Mouse (Mus musculus): ENCODE data around the gene Hoxc11. TPM values are rescaled to one million over a fixed set of nuclear protein-coding genes. Genes with fewer than 3 reads are reported as not detected.

Gene Hoxc11
- polyA plus RNA-seq, 1 experiment from 2014 or later: not detected

DNA sequence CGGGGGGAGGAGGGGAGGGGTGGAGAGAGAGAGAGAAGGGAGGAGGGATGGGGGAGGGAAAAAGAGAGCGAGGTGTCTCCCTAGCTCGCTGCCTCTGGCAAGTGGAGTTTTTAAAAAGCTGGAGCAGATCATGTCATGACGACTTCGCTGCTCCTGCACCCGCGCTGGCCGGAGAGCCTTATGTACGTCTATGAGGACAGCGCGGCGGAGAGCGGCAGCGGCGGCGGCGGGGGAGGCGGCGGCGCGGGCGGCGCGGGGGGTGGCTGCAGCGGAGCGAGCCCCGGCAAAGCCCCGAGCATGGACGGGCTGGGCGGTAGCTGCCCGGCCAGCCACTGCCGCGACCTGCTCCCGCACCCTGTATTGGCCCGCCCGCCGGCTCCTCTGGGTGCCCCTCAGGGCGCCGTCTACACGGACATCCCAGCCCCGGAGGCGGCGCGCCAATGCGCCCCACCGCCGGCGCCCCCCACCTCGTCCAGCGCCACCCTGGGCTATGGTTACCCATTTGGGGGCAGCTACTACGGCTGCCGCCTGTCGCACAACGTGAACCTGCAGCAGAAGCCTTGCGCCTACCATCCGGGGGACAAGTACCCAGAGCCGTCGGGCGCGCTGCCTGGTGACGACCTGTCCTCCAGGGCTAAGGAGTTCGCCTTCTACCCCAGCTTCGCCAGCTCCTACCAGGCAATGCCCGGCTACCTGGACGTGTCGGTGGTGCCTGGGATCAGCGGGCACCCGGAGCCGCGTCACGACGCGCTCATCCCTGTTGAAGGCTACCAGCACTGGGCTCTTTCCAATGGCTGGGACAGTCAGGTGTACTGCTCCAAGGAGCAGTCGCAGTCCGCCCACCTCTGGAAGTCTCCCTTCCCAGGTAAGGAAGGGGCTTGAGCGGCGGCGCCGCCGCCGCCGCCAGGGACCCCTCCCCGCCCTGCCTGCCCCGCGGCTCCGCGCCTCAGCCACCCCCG lies 32.9 kb upstream of the Hoxc11 start, which contains the start of gene Hoxc13:
Gene Hoxc13, plus strand, starts transcription at position 51 of the 959 bp plus-strand sequence.
- no peaks in the 10 kb centered on the region for H3K9me3 ChIP-seq
- H3K36me3 ChIP-seq: no peaks in the 10 kb centered on the region
- peak; percentile 63 for ATAC-seq (ENCODE audit: low FRiP score, low read depth)
- peak within 1 kb of the TSS; percentile 32 for H3K4me3 ChIP-seq
- H3K27ac ChIP-seq (replicated peaks): no peak within 1 kb of the TSS
- peaks cover 99% of the 10 kb centered on the region for H3K27me3 ChIP-seq
- H3K9ac ChIP-seq (replicated peaks): no peak within 1 kb of the TSS
- WGBS: under 1% methylated on average over 73 of the region's 88 CpGs
- H3K4me1 ChIP-seq: peaks cover 13% of the 10 kb centered on the region
- peak within 1 kb of the TSS; percentile 45 for H3K4me2 ChIP-seq (replicated peaks)

DNA sequence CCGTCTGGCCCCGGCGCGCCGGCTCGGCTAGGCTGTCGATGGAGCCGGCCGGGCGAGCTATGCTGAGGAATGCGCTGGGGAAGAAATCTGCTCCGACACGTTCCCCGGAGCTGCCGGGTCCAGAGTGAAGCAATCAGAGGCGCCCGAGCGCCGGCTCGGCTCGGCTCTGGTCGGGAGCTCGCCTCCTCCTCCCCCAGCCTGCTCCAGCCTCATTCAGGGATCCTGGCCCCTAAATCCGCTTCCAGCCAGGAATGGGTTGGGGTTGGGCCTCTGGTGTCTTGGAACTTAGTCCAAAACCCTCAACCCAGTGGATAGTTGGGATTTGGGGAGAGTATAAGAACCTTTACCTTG lies 32.2 kb upstream of the Hoxc11 start:
- Histone ChIP-seq H3K36me3 (no peaks in the 10 kb centered on the region), H3K4me1 (peaks cover 13% of the 10 kb centered on the region), H3K9me3 (no peaks in the 10 kb centered on the region), H3K27me3 (peaks cover 99% of the 10 kb centered on the region), H3K4me2 (replicated peaks) (no peak overlapping the region), H3K9ac (replicated peaks) (no peak overlapping the region), H3K4me3 (peak overlapping the region; percentile 32; the same call in 1 of the 2 replicates), H3K27ac (replicated peaks) (no peak overlapping the region)
- no peak for ATAC-seq (ENCODE audit: low FRiP score, low read depth)
- 0% methylated on average over 17 of the region's 24 CpGs for WGBS

DNA sequence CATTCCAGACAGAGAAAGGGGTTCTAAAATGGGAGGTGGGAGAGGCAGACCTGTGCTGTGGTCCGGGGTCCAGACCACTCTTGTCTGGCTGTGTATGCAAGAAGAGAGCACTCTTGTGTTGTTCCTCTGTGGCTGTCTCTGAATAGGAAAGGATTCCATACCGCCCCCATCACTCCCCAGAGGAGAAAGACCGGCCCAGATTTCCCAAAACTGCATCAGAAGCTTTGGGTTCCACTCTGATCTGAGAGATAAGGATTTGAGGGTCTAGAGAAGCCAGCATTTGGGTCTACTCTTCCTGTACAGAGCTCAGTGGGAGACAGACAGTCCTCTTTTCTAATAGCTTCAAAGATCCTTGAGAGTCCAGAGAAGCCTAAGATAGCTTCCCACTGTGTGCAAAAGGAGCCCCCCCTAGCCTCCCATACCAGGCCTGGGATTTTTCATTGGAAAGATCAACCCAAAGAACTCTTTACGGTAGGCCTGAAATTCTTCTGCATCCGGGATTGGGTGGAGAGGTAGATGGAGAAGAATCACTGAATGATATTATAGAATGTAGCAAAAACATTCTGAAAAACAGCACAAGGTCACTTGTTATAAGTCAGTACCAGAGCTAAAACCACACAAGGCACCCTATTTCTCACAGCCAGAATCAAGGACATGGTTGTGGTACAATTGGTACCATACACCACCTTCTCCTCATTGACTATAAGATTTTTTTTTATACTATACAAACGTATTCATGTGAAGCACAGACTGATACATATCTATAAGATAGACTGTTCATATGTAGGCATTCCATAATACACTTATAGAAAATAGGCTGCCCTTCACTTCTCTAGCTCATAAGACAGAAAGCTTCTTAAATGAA lies 31.4 kb upstream of the Hoxc11 start:
- Histone ChIP-seq H3K4me3 (no peak overlapping the region), H3K27ac (replicated peaks) (no peak overlapping the region), H3K9ac (replicated peaks) (no peak overlapping the region), H3K9me3 (no peaks in the 10 kb centered on the region), H3K27me3 (peaks cover 99% of the 10 kb centered on the region), H3K4me1 (peaks cover 13% of the 10 kb centered on the region), H3K4me2 (replicated peaks) (no peak overlapping the region), H3K36me3 (no peaks in the 10 kb centered on the region)
- 13% methylated on average over 6 of the region's 6 CpGs for WGBS
- ATAC-seq (ENCODE audit: low FRiP score, low read depth): no peak

DNA sequence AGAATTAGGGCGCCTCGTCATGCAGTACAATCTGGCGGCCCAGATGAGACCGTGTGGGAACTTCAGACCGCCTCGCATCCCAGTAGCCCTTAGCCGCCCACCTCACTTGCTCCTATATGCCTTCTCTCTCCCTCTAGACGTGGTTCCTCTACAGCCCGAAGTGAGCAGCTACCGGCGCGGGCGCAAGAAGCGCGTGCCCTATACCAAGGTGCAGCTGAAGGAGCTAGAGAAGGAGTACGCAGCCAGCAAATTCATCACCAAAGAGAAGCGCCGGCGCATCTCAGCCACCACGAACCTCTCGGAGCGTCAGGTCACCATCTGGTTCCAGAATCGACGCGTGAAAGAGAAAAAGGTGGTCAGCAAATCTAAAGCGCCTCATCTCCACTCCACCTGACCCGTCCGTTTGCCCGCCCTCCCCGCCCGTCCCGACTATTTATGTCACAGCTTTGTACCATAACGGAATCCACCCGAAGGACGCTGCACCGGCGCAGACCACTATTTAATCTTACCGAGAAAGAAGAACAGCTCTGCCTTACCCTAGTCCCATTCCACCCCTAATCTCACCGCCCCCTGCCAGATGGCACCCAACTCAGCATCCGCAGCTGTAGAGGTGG lies 27.1 kb upstream of the Hoxc11 start:
- H3K4me3 ChIP-seq: no peak overlapping the region
- peaks cover 99% of the 10 kb centered on the region for H3K27me3 ChIP-seq
- no peak overlapping the region for H3K9ac ChIP-seq (replicated peaks)
- H3K4me2 ChIP-seq (replicated peaks): no peak overlapping the region
- under 1% methylated on average over 40 of the region's 40 CpGs for WGBS
- no peaks in the 10 kb centered on the region for H3K9me3 ChIP-seq
- no peaks in the 10 kb centered on the region for H3K4me1 ChIP-seq
- no peaks in the 10 kb centered on the region for H3K36me3 ChIP-seq
- no peak for ATAC-seq (ENCODE audit: low FRiP score, low read depth)
- no peak overlapping the region for H3K27ac ChIP-seq (replicated peaks)

DNA sequence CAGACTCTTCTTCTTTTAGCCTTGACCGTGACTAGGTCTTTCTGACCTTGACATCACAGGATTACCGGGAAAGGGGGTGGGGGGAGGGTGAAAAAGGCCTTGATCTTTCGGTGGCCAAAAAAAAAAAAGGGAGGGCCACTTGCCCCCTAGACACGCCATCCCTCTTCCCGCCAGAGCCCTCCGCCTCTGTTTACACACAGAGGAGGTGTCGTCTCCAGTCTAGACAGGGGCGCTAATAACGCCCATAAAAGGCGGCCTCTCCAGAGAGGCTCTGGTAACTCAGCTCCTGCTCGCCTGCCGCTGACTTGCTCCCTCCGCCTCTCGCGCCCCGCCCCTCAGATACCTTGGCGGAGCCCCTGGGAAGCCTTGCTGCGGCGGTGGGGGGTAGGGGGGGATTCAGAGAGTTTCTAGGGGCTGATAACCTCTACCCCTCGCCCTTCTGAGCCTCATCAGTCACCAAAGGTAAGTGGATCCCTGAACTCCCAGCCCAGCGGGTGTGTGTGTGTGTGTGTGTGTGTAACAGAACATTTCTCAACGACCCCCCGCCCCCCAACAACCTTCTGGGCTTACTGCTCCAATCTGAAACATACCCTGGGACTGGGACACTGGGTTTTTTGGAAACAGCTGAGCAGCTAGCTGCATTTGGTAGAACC lies 22.4 kb upstream of the Hoxc11 start:
- Histone ChIP-seq H3K4me3 (no peak overlapping the region), H3K4me1 (no peaks in the 10 kb centered on the region), H3K27ac (replicated peaks) (no peak overlapping the region), H3K9ac (replicated peaks) (no peak overlapping the region), H3K9me3 (no peaks in the 10 kb centered on the region), H3K4me2 (replicated peaks) (no peak overlapping the region), H3K36me3 (no peaks in the 10 kb centered on the region), H3K27me3 (peaks cover 100% of the 10 kb centered on the region)
- 2% methylated on average over 23 of the region's 23 CpGs for WGBS
- ATAC-seq (ENCODE audit: low FRiP score, low read depth): no peak

DNA sequence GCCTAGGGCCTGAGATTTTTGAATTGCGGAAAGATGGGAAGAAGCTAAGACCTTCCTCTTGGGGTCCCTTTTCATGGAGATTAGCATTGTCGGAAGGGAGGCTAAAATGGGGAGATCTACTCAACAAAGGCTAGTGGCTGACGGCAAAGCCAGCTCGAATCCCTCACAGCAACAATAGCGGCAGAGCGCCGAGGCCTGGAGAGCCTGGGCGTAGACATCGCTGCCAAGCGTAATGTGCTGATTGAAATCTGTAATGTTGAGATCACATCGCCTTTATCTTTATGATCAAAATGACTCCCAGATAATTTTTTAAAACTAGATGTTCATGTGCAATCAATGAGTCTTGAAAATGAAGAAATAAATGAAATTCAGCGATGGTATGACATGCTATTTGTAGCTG lies 19.8 kb upstream of the Hoxc11 start:
- no peak overlapping the region for H3K9ac ChIP-seq (replicated peaks)
- H3K36me3 ChIP-seq: no peaks in the 10 kb centered on the region
- no peak overlapping the region for H3K4me2 ChIP-seq (replicated peaks)
- no peak for ATAC-seq (ENCODE audit: low FRiP score, low read depth)
- peaks cover 100% of the 10 kb centered on the region for H3K27me3 ChIP-seq
- no peak overlapping the region for H3K4me3 ChIP-seq
- H3K9me3 ChIP-seq: no peaks in the 10 kb centered on the region
- H3K27ac ChIP-seq (replicated peaks): no peak overlapping the region
- WGBS: under 1% methylated on average over 12 of the region's 12 CpGs
- H3K4me1 ChIP-seq: peaks cover under 1% of the 10 kb centered on the region; the same call in 1 of the 2 replicates

DNA sequence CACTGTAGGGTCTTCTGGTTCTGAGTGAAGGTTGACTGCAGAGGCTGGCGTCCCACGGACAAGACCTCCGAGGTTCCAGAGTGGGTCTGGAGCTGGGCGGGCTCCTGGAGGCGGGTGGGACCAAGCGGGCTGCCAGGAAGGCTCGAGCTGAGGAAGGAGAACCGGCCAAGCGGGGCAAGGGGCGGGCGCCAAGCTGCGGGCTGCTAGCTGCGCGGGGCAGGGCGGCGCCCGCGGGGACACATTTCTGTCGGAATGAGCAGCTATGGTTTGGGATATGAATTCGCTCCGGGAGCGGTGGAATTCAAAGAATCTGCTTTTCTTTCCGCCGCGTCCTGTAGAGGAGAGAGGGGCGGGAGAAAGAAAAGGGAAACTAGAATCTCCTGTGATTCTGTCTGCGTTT lies 19.3 kb upstream of the Hoxc11 start:
- Histone ChIP-seq H3K27ac (replicated peaks) (no peak overlapping the region), H3K9ac (replicated peaks) (no peak overlapping the region), H3K4me3 (no peak overlapping the region), H3K36me3 (no peaks in the 10 kb centered on the region), H3K27me3 (peaks cover 100% of the 10 kb centered on the region), H3K9me3 (no peaks in the 10 kb centered on the region), H3K4me1 (peaks cover 4% of the 10 kb centered on the region; the same call in 1 of the 2 replicates), H3K4me2 (replicated peaks) (no peak overlapping the region)
- WGBS: under 1% methylated on average over 24 of the region's 27 CpGs
- ATAC-seq (ENCODE audit: low FRiP score, low read depth): no peak

DNA sequence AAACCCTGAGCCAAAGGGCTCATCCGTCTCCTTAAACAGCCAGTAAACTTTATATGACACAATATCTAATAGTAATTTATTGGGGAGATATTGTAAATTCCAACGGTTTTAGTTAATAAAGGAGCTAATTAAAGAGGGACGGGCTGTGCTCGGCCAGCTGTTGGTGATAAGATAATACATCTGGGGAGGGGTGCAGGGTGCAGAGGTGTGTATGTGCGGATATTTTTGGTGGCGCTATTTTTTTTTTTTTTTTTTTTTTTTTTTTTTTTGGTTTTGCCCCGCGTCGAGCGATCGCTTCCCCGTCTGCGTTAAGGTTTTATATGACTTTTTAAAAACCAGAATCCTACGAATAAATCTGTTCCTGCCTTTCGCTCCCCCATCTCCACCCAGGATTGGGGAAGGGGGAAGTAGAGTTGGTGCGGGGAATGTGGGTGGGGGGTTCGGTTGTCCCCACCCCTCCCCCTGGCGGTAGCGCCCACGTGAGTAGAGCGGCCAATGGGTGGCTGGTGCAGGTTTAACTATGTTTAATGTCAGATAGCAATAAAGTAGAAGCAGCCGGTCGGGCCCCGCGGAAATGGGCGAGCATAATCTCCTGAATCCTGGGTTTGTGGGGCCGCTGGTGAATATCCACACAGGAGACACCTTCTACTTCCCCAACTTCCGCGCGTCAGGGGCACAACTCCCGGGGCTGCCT lies 17.8 kb upstream of the Hoxc11 start, which contains the start of gene Hoxc12:
Gene Hoxc12, plus strand, starts transcription at position 479 of the 694 bp plus-strand sequence.
- no peak within 1 kb of the TSS for H3K9ac ChIP-seq (replicated peaks)
- WGBS: 1% methylated on average over 31 of the region's 31 CpGs

DNA sequence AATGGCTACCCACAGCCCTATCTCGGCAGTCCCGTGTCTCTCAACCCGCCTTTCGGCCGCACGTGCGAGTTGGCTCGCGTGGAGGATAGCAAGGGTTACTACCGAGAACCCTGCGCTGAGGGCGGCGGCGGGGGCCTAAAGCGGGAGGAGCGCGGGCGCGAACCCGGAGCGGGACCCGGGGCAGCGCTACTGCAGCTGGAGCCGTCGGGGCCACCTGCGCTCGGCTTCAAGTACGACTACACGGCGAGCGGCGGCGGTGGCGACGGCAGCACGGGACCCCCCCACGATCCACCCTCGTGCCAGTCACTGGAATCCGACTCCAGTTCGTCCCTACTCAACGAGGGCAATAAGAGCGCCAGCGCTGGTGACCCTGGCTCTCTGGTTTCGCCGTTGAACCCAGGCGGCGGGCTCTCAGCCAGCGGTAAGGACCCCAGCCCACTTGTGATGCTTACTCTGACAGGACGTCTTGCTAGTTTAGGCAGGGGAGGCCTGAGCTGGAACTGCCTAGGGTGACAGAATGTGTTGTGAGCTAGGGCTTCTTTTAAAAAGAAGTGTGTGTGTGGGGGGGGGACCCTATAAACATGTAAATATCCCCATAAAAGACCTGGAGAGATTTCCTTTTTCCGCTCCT lies 17.1 kb upstream of the Hoxc11 start:
- H3K4me3 ChIP-seq: no peak overlapping the region
- no peak overlapping the region for H3K9ac ChIP-seq (replicated peaks)
- no peak overlapping the region for H3K4me2 ChIP-seq (replicated peaks)
- H3K27ac ChIP-seq (replicated peaks): no peak overlapping the region
- no peaks in the 10 kb centered on the region for H3K36me3 ChIP-seq
- ATAC-seq (ENCODE audit: low FRiP score, low read depth): no peak
- peaks cover 100% of the 10 kb centered on the region for H3K27me3 ChIP-seq
- peaks cover 4% of the 10 kb centered on the region; the same call in 1 of the 2 replicates for H3K4me1 ChIP-seq
- no peaks in the 10 kb centered on the region for H3K9me3 ChIP-seq
- WGBS: 1% methylated on average over 50 of the region's 50 CpGs

More for the DNA sequence above, 17.8 kb upstream of the Hoxc11 start, which contains the start of gene Hoxc12:
- no peaks in the 10 kb centered on the region for H3K9me3 ChIP-seq
- H3K4me1 ChIP-seq: peaks cover 4% of the 10 kb centered on the region; the same call in 1 of the 2 replicates
- peaks cover 100% of the 10 kb centered on the region for H3K27me3 ChIP-seq
- ATAC-seq (ENCODE audit: low FRiP score, low read depth): no peak
- H3K4me3 ChIP-seq: no peak within 1 kb of the TSS
- H3K27ac ChIP-seq (replicated peaks): no peak within 1 kb of the TSS
- H3K4me2 ChIP-seq (replicated peaks): no peak within 1 kb of the TSS
- no peaks in the 10 kb centered on the region for H3K36me3 ChIP-seq

DNA sequence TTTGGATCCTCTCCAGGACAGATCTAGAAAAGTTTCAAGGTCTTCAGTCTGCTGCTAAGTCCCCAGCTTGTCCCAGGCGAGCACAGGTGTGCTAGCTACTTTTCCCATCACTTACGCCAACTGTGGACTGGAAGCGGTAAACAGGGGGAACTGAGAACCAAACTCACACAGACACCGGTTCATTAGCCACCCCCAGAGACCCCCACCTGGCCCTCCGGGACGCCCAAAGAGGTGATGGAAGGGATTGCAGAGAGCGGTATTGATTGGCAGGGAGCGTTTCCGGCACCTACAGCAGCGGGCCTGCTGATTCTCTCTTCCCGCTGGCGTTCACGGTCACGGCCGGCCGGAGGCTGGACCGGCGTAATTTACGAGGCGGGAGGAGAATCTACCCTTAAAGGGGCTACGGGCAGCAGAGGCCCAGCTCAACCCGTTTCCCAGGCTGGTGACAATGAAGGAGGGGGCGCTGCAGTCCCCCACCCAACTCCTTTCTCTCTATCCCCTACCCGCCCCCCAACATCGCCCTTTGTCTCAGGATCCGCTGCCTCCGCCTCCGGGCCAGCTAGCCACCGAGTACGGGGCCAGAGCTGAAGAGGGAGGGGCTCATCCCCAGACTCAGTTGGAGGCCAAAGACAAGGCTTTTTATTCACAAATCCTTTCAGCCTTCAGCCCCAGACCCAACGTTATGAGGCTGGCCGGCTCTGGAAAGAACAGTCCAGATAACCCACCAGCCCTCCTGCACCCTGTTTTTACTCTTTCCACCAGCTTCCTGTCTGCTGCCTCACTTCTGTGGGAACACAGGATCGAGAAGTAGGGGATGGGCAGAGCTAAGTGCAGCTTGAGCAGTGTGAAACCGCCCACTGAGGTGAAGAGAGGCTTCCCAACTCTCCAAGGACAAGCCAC lies 14.7 kb upstream of the Hoxc11 start:
- no peaks in the 10 kb centered on the region for H3K36me3 ChIP-seq
- no peak overlapping the region; the same call in 1 of the 2 replicates for H3K4me2 ChIP-seq (replicated peaks)
- no peak overlapping the region for H3K9ac ChIP-seq (replicated peaks)
- peaks cover 8% of the 10 kb centered on the region for H3K4me1 ChIP-seq
- under 1% methylated on average over 33 of the region's 34 CpGs for WGBS
- peaks cover 97% of the 10 kb centered on the region for H3K27me3 ChIP-seq
- ATAC-seq (ENCODE audit: low FRiP score, low read depth): no peak
- no peaks in the 10 kb centered on the region for H3K9me3 ChIP-seq
- no peak overlapping the region for H3K4me3 ChIP-seq
- H3K27ac ChIP-seq (replicated peaks): no peak overlapping the region

All from midbrain, embryonic 12.5 days (tissue).